Mouse (Mus musculus): ENCODE data around the gene Gm20517.

GRCm38 (mm10) chr17:47571621-47572020 is 39.8 kb upstream of the Gm20517 start:
- TF ChIP-seq CTCF (IDR thresholded peaks at IDR 0.05; ENCODE audit: control insufficient read depth, insufficient read depth, insufficient read length) (no peak), MAX (IDR thresholded peaks at IDR 0.05) (no peak), USF1 (IDR thresholded peaks at IDR 0.05; ENCODE audit: low read depth) (no peak)

Measured in C2C12 (cell line).